ENCODE assay signal across 8 mouse cellular contexts in the genomic region with DNA sequence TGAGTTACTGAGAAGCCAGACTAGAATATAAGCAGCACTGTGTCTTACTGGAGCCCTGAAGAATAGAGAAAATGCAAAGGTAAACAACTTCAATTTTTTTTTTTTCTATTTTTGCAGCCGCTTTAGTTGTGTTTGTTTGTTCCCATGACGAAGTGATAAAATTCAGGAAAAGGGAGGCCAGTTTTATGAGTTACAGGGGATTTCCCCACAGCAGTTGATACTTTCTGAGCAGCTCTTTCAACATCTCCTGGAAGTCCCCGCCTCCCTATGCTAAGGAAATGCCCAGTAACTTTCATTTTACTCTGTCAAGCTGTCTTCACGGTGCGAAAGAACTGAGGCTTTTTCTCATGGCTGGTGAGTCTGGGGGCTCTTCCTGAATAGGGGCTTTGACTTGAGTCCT. TPM values are rescaled to one million over a fixed set of nuclear protein-coding genes. Genes with fewer than 3 reads are reported as not detected.
DNase-seq lines count a peak whose midpoint lies in the region; ATAC-seq and TF ChIP-seq lines count a peak whose summit lies in the region.

A gene (plus strand): TSS at position 268 of the 400 bp plus-strand sequence.

- no peaks in the 10 kb centered on the region for H3K4me1 ChIP-seq in kidney, adult 2 months (ENCODE audit: control insufficient read depth, insufficient read depth, low read length)
- H3K4me1 ChIP-seq in thymus, adult 2 months (replicated peaks; ENCODE audit: control insufficient read depth, insufficient read depth, low read length), result no peaks in the 10 kb centered on the region

- peaks cover 48% of the 10 kb centered on the region for H3K79me2 ChIP-seq in macrophage (ENCODE audit: inconsistent target)

- ATAC-seq in cerebellum, adult (ENCODE audit: insufficient number of reproducible peaks, low FRiP score, low TSS enrichment), result no peak

- H3K36me3 ChIP-seq in kidney, adult 2 months (ENCODE audit: control insufficient read depth, insufficient read depth, low read length), result no peaks in the 10 kb centered on the region
- H3K36me3 ChIP-seq in macrophage (ENCODE audit: inconsistent target), result peaks cover 23% of the 10 kb centered on the region
- H3K36me3 ChIP-seq in thymus, adult 2 months (ENCODE audit: control insufficient read depth, insufficient read depth, low read length), result no peaks in the 10 kb centered on the region

- WGBS in kidney, adult 2 months, result 39% methylated on average over 5 of the region's 5 CpGs
- 2% methylated on average over 5 of the region's 5 CpGs for WGBS in macrophage (ENCODE audit: missing documents)
- WGBS in thymus, adult 2 months, result 3% methylated on average over 5 of the region's 5 CpGs

- no peak for TF ChIP-seq POLR2A in kidney, adult 2 months (IDR thresholded peaks at IDR 0.05; ENCODE audit: low read depth, low read length)
- TF ChIP-seq POLR2A in thymus, adult 2 months (IDR thresholded peaks at IDR 0.05; ENCODE audit: control insufficient read depth, extremely low read depth, insufficient read depth, low read length, poor library complexity), result no peak

- no peaks in the 10 kb centered on the region for H3K27me3 ChIP-seq in kidney, adult 2 months (replicated peaks; ENCODE audit: control insufficient read depth, insufficient read depth, low read length)
- no peaks in the 10 kb centered on the region for H3K27me3 ChIP-seq in thymus, adult 2 months (ENCODE audit: control insufficient read depth, insufficient read depth, low read length)

- peak within 1 kb of the TSS; percentile 31 for H3K4me3 ChIP-seq in kidney, adult 2 months (ENCODE audit: insufficient read depth, low read depth, low read length)
- H3K4me3 ChIP-seq in macrophage (ENCODE audit: inconsistent target), result peak within 1 kb of the TSS; percentile 68
- H3K4me3 ChIP-seq in thymus, adult 2 months (ENCODE audit: control insufficient read depth, insufficient read depth, low read length), result no peak within 1 kb of the TSS

- H3K27ac ChIP-seq in kidney, adult 2 months (ENCODE audit: insufficient read depth, low read depth, low read length), result no peak within 1 kb of the TSS
- peak within 1 kb of the TSS; percentile 78 for H3K27ac ChIP-seq in macrophage
- no peak within 1 kb of the TSS for H3K27ac ChIP-seq in thymus, adult 2 months (ENCODE audit: control insufficient read depth, insufficient read depth, low read length)

- TF ChIP-seq CTCF in kidney, adult 2 months (conservative IDR thresholded peaks at IDR 0.05; ENCODE audit: insufficient read depth, insufficient read length, low read depth, low read length), result no peak
- no peak for TF ChIP-seq CTCF in thymus, adult 2 months (IDR thresholded peaks at IDR 0.05; ENCODE audit: borderline replicate concordance, control insufficient read depth, extremely low read depth, insufficient read depth, low read length, poor library complexity)

- DNase-seq in adrenal gland, adult (ENCODE audit: inconsistent age in 2 of 2, low spot score in 1 of 2), result peak; percentile 16 to 64
- no peak for DNase-seq in adrenal gland, postnatal 4 days (ENCODE audit: low spot score in 2 of 2)
- DNase-seq in brain, adult 2 months (ENCODE audit: low read depth, low spot score), result peak; percentile 0
- DNase-seq in kidney, adult 2 months, result peak; percentile 31
- DNase-seq in thymus, adult 2 months, result no peak
- DNase-seq in layer of hippocampus, postnatal 10 days (ENCODE audit: low spot score in 2 of 2), result no peak

RNA-seq across cellular contexts. Expression of the gene that starts here (rescaled TPM):
- 1 to 10 TPM; 4.7 to 6.4 TPM for total RNA-seq in adrenal gland, postnatal 4 days (2021)
- 1.7 and 2.0 TPM in 2 replicates for polyA plus RNA-seq in kidney, adult 2 months (2012; rRNA removed)
- 1,000 to 10,000 TPM in 8 of 26 experiments, 100 to 1,000 TPM in 17, 10 to 100 TPM in 1; 90.7 to 1,692 (median 616) TPM for total RNA-seq in macrophage (2018; cell fraction: chromatin; rRNA removed)
- 100 to 1,000 TPM in 14 of 26 experiments, 10 to 100 TPM in 12; 25.5 to 197 (median 106) TPM for total RNA-seq in macrophage (2018; cell fraction: cytosol; rRNA removed)
- 1,000 to 10,000 TPM in 3 of 26 experiments, 100 to 1,000 TPM in 23; 108 to 1,430 (median 503) TPM for total RNA-seq in macrophage (2018; cell fraction: nucleus; rRNA removed)
- polyA plus RNA-seq in macrophage (2018), result 23.7 to 53.4 TPM (median 51.8 TPM) in 3 replicates
- 3.5 and 6.3 TPM in 2 replicates for polyA plus RNA-seq in thymus, adult 2 months (2012; rRNA removed)
- total RNA-seq in layer of hippocampus, postnatal 10 days (2021), result under 1 TPM; 0.69 to 0.76 TPM

Comparison
In these comparisons a context has a peak if more than half of its experiments do, and no peak if none do; other contexts are left out.
1. DNase-seq: peak in adrenal gland, adult (2 of 2), brain, adult 2 months (single experiment) and kidney, adult 2 months (single experiment); none in adrenal gland, postnatal 4 days (0 of 2), thymus, adult 2 months (single experiment) and layer of hippocampus, postnatal 10 days (0 of 2).